Mouse (Mus musculus) adipocyte (in vitro differentiated cells): Measurements from ENCODE around the gene Slc1a3.

Experiments used
- DNase-seq: peaks from one replicate; pipeline ENCODE4 v3.0.0-alpha.2; 2016; ENCODE audit warnings: low spot score

The Slc1a3 gene

DNA sequence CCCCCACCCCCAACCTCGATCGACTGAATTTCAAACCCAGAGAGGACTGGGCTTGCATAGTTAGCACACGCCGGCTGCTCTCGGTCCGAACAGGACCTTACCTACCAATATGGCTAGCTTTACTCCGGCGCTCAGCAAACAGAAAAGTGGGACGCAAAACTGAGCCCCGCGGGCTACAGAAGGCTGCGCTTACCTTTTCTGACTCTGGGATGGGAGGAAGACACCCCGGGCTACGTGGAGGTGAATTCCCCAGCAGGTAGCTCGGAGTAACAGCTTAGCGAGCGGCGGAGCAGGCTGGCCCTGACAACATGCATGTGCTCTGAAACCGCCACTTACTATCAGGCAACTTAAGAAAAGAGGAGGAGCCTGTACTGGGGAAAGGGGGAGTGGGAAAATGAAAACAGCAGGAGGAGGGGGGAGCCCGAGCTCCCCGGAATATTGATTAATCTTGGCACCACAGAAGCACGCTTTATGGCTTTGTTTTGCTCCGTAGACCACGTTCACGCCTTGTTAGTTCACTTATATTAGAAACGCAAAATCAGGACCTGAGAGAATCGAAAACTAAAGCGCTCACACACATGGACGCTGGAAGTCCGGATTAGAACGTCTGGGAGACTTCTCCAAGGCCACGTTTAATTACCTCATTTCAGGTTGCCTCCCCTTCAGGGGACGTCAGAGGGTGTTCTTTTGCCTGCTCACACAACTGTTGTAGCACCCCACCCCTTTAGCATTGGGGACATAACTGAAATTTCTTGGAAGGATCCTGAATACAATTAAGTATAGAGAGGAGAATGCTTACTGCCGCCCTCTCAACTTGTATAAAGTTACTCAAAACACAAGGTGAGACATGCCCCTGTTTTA, at the start of gene Slc1a3:
Gene Slc1a3 (minus strand): TSS at position 619 of the 861 bp plus-strand sequence.
- peak; percentile 72 for DNase-seq

DNA sequence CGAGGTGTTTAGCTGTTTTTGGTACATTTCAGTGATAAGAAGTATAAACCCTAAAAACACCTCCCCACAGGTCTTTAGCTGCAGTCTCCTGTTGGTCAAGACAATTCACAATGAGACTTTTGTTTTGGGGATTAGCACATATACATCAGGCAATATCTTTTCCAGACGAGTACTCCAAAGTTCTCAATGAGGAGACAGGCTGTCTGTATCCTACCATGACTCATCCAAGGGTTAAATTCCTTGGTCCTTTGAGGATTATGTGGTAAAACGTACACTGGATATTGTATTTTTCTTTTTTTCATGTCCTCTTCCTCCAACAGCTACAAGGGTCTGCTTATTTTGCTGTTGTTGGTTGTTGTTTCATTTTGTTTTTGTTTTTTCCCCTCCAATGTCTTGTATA, 48.5 kb upstream of the Slc1a3 start:
- no peak for DNase-seq

DNA sequence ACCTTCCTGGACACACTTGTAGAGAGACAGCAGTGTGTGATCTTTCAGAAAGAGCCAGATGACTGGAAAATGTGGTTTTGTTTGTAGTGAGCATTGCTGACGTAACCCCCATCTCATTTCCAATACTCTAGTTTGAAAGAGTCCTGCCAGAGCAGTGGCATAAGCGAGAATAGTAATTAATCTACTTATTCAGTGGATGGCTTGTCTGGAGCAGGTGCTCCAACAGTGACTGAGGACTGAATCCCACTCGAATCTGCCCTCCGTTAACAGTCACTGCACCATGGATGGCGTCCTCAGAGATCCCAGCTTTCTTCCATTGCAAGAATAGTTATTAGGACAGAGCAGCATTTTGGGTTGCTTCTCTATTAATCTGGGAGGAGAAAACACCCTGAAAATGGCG, 45.9 kb upstream of the Slc1a3 start:
- DNase-seq, result no peak

DNA sequence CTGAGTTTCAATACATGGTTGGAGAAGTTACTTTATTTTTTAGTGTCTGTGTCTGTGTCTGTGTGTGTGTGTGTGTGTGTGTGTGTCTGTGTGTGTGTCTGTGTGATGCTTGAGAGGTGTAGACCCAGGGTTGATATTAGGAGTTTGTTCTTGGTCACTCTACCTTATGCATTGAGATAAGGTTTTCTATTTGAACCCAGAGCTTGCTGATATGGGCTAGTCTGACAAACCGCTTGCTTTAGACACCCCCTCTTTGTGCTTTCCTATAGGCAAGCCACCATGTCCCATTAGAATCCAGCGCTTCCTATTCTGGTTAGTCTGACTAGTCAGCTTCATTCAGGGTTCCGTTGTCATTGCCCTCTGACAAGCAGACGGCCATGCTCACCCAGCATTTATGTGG, 39.2 kb upstream of the Slc1a3 start:
- no peak for DNase-seq

DNA sequence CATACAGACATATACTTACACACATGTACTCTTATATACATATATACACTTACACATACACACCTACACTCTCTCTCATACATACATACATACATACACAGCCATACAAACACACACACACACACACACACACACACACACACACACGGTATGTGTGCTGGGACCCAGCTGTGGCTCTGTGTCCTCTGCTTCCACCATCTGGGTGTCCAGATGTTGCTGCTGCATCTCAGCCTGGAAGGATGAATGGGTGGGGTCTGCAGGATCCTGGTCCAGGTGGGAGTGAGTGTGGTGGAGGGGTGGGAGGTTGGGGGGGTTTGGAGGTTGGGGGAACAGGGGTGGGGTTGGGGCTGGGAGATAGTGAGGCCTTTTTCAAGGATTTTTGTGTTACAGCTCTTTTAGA, 38.2 kb upstream of the Slc1a3 start:
- no peak for DNase-seq

DNA sequence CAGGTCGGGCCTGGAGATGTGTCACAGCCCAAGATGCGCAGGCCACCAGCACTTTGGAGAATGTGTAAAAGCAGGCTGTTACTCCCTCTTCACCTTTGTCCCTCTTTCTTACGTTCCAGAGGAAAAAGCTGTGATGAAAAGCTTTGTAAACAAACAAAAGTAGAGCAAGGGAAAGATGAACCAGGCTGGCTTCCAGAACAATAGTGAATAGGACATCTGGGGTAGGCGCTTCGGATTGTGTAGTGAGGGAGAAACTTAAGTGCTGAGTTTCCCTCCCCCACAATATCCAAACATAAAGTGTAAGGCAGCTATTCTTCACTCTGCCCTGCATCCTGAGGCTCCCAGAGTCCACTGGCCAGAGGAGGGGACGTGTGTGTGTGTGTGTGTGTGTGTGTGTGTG, 31.0 kb upstream of the Slc1a3 start:
- peak; percentile 89 for DNase-seq

DNA sequence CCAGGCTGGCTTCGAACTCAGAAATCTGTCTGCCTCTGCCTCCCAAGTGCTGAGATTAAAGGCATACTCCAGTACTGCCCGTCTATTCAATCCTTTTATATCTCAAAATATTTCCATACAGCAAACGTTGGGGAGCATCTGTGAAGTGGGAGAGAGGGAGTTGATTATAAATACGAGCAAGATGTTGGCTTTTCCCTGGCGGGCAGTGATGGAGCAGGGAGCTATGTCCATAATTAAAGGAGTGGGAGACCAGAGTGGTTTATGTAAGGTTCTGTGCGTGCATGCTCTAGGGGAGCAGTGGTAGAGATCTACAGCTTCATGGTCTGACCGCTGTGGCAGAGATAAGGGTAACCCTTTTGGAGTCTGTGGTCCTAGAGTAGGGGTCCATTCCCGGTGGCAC, 30.2 kb upstream of the Slc1a3 start:
- DNase-seq, result no peak

DNA sequence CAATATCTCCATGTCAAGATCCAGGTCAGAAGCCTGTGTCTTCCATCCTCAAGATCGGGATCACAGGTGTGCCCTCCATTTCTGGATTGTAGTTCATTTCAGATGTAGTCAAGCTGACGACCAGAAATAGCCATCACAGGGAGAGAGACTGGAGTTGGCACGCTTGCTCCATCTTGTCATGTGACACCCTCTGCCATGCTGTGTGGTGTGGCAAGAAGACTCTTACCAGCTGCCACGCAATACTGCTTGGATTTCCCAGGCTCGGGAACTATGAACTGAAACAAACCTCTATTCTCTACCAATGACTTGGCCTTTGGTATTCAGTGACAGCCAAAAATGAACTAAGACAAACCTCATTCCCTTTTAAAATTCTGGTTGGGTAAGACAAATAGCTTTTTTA, 27.6 kb upstream of the Slc1a3 start:
- DNase-seq, result peak; percentile 72

DNA sequence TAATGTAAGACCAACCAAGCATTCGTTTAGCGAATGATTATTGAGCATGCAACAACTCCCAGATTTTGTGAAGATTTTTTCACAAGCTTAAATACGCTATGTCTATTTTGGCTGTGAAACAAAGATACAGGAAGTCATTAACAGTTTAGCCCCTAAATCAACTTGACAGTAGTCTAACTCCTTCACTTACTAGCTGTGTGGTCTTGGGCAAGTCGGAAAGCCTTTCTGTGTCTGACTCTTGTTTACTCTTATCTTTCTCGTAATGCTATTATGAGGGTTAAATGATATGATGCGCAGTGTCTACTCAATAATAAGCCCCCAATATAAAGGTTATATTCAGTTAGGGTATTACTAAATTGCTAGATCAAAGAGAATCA, 23.8 kb upstream of the Slc1a3 start:
- DNase-seq, result no peak

DNA sequence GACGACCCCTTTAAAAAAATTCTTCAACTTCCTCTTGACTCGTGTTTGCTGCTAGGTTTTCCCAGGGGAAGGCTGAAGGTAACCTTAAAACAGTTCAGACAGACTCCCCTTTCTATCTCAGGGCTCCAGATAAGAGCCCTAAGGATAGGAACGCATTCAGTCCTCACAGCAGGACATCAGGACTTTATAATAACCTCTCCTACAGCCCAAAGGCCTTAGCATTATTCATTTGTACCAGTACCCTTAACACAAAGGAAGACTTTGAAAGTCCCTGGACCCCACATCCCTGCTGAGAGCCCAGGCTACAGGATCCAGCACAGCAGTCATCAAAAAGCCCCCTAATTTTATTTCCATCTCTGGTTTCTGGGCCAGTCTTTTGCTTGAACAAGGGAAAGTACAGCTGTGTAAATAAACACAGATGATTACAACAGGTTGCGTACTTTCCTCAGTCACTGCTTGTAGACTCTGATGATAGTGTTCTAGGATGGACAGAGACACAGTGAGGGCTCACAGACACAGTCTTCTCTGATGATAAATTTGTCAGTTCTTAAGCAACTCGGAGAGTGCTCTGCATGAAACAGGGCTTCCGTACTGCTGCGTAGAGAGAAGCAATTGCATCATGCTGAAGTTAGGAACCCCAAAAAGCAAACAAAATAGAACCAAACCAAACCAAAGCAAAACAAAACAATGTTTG, 23.3 kb upstream of the Slc1a3 start:
- peak; percentile 37 for DNase-seq

DNA sequence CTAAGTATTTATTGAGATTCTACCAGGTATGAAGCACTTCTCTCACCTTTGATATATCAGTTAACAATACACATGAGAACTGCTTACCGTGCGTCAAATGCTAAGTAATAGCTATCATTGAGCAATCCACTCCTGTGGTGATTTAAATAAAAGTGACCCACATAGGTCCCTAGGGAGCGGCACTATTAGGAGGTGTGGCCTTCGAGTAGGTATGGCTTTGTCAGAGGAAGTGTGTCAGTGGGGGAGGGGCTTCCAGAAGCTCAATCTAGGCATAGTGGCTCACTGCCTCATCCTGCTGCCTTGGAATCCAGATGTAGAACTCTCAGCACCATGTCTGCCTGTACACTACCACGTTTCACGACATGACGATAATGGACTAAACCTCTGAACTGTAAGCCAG, 18.3 kb upstream of the Slc1a3 start:
- no peak for DNase-seq

DNA sequence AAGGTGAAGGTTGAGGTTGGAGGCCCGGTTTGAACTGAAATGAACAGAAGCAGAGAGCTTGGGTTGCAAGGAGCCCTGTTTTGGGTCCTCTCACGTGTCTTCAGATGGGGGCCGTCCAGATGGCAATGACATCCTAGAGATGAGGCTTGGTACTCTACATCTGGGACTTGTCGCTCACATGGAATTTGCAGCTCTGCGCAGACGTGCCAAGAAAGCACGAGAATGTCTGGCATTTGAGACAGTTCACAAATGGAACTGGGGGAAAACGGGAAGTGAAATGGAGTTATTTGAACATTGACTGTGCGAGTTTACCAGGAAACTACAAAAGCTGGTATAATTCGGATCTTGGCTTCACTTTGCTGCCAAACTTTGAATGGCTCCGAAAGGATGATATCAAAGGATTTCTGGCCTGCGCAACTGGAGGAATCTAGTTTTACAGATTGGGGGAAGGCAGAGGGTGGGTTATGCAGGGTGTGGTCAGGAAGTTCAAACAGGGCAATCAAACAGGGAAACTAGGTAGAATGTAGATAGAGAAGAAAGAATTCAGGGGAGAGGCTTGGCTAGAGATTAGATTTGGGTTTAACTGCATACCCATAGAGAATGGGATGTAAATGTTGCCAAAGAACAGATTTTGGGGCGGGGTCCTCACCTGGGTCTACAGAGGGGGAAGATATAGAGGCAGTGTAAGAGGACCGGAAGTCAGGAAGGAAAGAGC, 12.0 kb upstream of the Slc1a3 start:
- no peak for DNase-seq

DNA sequence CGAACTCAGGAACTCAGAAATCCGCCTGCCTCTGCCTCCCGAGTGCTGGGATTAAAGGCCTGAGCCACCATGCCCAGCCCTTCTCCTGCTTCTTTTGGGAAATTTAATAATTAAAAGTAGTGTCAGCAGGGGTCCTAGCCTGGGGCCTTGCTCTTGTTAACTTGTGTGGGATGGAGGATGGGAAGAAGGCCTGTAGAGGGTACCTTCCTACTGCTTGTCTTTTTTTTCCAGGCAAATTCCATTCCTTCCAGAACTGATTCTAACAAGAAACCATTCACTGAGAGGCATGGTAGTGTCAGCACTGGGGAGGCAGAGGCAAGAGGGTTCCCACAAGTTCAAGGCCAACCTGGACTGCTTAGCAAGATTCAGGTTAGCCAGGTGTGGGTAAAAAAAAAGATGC, 11.2 kb upstream of the Slc1a3 start:
- DNase-seq, result no peak

DNA sequence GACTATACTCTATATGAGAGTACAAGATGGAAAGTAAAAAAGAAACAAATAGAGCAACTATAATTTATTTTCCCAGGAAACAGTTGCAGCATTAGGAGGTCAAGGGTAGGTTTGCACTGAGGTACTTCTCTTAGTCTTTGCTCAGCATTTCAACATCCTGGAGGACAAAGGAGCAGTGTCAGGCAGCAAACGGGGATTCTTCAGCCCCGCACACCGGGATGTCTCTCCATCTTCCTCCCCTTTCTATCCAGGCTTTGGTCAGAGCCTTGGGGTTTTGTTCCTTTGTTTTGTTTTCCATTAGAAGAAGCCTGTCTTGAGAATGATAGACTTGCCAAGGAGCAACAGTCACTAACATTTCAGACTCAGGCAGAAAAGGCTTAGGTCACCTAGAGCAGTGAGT, 10.4 kb upstream of the Slc1a3 start:
- DNase-seq, result peak; percentile 63

DNA sequence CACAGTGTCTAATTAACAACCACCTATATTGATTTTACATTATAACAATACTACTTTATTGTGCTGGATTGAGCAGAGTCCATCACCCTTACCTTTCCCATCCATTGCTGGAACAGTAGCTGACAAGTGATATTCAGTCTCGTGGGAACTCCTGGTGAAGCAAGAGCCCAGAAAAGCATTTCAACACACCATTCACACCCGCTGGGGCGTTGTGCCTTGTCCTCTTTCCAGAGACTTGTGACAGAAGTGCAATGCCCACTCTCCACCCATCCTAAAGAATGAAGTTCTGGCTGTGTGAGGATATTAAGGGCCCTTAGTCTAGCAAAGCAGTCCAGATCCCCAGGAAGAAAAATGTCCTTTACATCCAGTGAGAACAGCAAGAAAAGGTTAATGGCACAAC, 7.9 kb upstream of the Slc1a3 start:
- DNase-seq, result peak; percentile 89

DNA sequence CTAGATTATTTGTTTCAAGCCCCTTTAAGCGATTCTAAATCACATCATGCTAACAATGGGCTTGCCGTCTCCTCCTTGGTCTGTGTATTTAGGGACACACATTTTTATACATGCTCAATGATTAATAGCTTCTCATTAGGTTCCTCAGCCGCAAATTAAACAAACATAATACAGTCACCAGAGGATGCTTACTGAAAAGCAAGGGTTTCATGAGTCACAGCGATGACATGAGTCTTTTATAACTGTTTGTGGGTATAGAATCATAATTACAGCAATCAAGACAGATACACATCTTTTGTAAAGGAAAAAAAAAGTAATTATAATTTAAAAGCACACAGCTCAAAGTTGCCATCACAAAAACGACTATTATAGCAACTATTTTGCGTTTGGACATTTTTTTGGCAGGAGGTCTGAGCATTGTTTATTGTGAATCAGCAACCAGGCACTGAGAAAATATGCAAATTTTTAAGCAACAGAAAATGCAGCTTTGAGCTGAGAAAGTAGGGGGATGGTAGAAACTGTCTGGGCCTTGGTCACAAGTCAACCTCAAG, 6.5 kb upstream of the Slc1a3 start:
- DNase-seq, result peak; percentile 68

DNA sequence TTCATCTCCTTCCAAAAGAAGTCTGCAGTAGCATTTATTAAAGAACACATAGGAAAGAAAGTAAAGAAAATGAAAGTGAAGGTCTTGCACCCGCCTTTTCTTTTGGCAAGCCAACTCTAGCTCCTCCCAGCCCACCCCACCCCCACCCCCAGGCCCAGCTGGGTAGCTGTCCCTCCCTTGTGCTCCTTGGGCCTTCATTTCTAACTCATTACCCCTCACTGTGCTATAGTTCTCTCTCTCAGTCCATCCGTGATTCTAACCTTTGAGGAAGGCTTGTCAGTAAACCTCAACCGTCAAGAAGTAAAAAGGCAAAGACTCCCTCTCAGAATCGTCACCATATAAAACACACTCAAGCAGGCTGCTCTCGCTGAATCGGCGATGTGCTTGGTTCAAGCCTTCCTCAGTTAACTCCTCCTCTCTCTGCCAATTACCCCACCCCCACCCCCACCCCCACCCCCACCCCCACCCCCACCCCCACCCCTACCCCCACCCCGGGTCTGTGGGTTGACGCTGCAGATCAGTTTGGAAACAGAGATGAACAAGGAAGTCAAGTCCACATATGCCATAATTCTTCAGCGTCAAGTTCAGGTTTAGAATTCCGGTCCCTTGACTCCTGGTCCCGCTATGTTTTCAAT, 5.9 kb upstream of the Slc1a3 start:
- DNase-seq, result no peak

DNA sequence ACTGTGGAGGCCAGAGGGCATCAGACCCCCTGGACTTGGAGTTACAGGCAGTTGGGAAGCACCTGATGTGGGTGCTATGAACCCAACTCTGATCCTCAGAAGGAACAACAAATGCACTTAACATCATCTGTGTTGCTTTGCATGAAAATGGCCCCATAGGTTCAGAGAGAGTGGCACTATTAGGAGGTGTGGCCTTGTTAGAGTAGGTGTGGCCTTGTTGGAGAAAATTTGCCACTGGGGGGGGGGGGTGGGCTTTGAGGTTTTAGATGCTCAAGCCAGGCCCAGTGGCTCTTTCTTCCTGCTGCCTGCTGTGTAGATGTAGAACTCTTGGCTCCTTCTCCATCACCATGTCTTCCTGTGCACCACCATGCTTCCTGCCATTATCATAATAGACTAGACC, 5.1 kb upstream of the Slc1a3 start:
- no peak for DNase-seq

DNA sequence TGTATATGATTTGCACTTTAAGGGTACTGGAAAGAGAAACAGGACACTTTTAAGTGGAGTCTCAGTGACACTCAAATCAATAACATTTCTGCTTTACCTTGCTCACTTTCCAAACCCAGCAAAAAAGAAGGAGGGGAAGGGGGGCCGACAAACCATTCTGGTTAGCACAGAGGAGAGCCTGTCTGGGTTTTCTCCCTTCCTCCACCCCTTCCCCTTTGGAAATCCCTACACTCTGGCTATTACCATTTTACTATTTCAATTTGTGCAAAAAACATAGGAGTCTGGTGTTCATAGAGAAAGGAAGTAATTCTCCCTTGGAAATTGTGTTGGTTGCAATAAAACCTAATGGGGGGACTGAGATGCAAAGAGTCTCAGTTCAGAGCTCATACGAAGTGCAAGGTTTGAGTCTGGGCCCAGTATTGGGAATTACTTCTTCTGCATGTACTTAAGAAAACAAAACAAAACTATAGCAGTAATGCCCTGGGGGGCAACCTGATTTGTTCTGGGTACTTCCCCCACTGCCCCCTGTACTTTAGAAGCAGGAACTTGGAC, 1.9 kb upstream of the Slc1a3 start:
- no peak for DNase-seq

DNA sequence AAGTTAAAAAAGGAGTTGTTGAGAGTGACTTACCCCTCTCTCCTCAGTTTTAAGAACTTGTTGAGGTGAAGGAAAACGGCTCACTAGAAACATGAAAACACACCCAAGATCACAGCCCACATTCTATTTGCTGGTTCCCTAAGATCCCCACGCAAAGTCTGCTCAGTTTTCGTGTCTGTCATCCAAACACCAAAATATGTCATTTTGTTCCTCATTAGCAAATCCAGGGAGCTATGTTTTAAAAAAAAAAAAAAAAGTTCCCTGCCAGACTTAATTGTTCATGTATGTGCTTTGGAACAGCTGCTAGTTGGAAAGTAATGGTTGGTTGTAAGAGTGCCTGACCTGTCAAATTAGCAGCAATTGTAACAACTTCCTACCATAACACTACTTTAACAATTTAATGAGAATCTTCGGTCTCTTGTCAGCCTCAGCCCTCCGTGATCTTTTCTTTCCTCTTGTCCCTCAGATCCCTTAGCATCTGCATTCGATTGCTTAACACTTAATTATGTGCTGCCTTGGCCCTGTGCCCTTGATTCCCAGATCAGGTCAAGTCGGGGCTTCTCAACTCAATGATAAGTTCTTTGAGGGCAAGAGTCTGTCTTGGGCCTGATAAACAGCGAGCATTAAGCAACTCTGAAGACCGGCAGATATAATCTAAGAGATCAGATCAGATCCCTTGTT, 1.2 kb upstream of the Slc1a3 start:
- peak; percentile 58 for DNase-seq

DNA sequence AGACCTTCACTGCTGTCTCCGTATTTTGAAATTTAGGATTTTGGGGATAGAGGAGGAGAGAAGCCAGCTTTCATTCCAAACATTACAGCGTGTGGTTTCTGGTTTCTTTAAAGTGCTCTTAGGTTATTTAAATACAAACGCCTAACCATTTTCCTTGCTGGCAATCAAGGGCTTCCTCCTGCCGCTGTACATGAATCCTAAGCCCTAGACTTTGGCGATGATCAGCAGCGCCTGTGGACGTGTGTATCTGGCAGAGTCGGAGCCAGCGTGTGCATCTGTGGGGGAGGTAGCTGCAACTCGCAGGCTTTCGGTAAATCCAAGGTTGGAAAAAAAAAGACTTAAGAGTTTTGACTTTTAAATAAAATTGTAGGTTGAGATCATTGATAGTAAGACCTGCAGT, 986 bp downstream of the Slc1a3 start:
- no peak for DNase-seq
